Mouse (Mus musculus): Measurements from ENCODE around the gene Il10rb.

DNA sequence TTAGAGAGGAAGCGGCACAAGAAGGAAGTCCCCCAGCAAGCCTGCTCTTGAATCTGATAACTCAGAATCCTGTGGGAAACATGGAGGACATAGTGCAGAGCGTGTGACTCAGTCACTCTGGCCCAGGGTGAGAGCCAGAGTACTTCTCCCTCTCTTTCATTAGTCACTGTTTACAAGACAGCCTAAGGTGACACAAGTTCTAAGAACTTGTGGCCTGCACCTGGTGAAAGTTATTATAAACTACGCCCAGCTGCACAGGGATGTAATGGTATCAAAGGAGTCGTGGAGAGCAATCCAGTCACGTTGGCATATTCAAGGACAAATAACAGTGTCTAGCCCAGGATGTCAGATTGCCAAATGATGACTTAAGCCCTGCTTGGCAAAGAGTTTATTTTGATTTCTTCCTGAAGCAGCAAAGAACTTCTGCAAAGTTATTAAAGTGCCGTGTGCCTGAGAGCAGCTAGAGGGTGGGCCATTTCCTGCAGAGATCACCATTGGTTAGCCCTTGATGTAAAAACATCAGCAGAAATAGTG is 46.5 kb downstream of the Il10rb start:
- no peak for TF ChIP-seq CTCF (IDR thresholded peaks at IDR 0.05; ENCODE audit: control insufficient read depth, insufficient read depth, insufficient read length)
- TF ChIP-seq MAX (IDR thresholded peaks at IDR 0.05): no peak
- TF ChIP-seq CEBPB (IDR thresholded peaks at IDR 0.05; ENCODE audit: low read depth): no peak
- TF ChIP-seq USF1 (IDR thresholded peaks at IDR 0.05; ENCODE audit: low read depth): no peak
- TF ChIP-seq MYOD1 (IDR thresholded peaks at IDR 0.05; ENCODE audit: control insufficient read depth, insufficient read length, low read depth): no peak
- TF ChIP-seq FOSL1 (IDR thresholded peaks at IDR 0.05; ENCODE audit: insufficient read depth, low read length, poor library complexity, severe bottlenecking): no peak

Data from C2C12 (cell line).